Mouse (Mus musculus) MEL (cell line): ENCODE results near the gene Apba2. TPM values are rescaled to one million over a fixed set of nuclear protein-coding genes. Genes with fewer than 3 reads are reported as not detected.

ENCODE experiments used
- DNase-seq: peaks from one replicate; pipeline ENCODE4 v3.0.0; 2011; ENCODE audit warnings: low read depth, low spot score
- H3K27ac ChIP-seq: 2 replicates; pipeline ENCODE4 v1.5.1; 2012; ENCODE audit warnings: low read depth, mild to moderate bottlenecking, control low read depth, low read length, moderate library complexity; ENCODE audit not compliant: control insufficient read depth
- H3K27me3 ChIP-seq, 2 experiments: fragments of 150-350 bp in 1 of 2; sonication (generic) in 1 of 2; 2 replicates each; pipeline ENCODE4 v1.6.1; 2012; ENCODE audit warnings: low read length in 2 of 2, mild to moderate bottlenecking in 2 of 2, improper control_type of control experiment in 1 of 2, moderate library complexity in 1 of 2; ENCODE audit not compliant: insufficient read depth in 2 of 2, control insufficient read depth in 1 of 2
- H3K36me3 ChIP-seq, 2 experiments: 2 replicates each; pipeline ENCODE4 v1.6.1; 2012 to 2014; ENCODE audit warnings: low read length in 2 of 2, improper control_type of control experiment in 1 of 2, inconsistent platforms in 1 of 2, mild to moderate bottlenecking in 1 of 2; ENCODE audit not compliant: insufficient read depth in 2 of 2, control insufficient read depth in 1 of 2
- H3K4me1 ChIP-seq, 2 experiments: fragments of 150-350 bp in 1 of 2; sonication (generic) in 1 of 2; 2 replicates each; pipeline ENCODE4 v1.6.1; 2012; ENCODE audit warnings: low read length in 2 of 2, improper control_type of control experiment in 1 of 2, mild to moderate bottlenecking in 1 of 2; ENCODE audit not compliant: insufficient read depth in 2 of 2, control insufficient read depth in 1 of 2
- H3K4me3 ChIP-seq, 2 experiments: fragments of 150-350 bp in 1 of 2; sonication (generic) in 1 of 2; 2 replicates each; pipeline ENCODE4 v1.5.1; 2012; ENCODE audit warnings: low read depth in 2 of 2, low read length in 2 of 2, mild to moderate bottlenecking in 2 of 2, moderate library complexity in 2 of 2, control low read depth in 1 of 2, improper control_type of control experiment in 1 of 2; ENCODE audit not compliant: control insufficient read depth in 1 of 2, insufficient read depth in 1 of 2
- H3K79me2 ChIP-seq: 2 replicates; pipeline ENCODE4 v1.6.1; 2012; ENCODE audit warnings: mild to moderate bottlenecking, low read length, moderate library complexity; ENCODE audit not compliant: control insufficient read depth, poor library complexity, insufficient read depth
- H3K9ac ChIP-seq: 2 replicates; pipeline ENCODE4 v1.6.1; 2012; ENCODE audit warnings: low read depth, mild to moderate bottlenecking, control low read depth, low read length, moderate library complexity; ENCODE audit not compliant: control insufficient read depth, poor library complexity, severe bottlenecking
- H3K9me3 ChIP-seq: fragments of 150-350 bp; sonication (generic); replicated peaks from 2 replicates; pipeline ENCODE4 v1.6.1; 2012; ENCODE audit warnings: mild to moderate bottlenecking, low read length, improper control_type of control experiment, moderate library complexity; ENCODE audit not compliant: insufficient read depth
- BHLHE40 ChIP-seq: IDR thresholded peaks from 2 replicates; pipeline ENCODE4 v1.6.1; 2012; ENCODE audit warnings: low read depth, mild to moderate bottlenecking, inconsistent platforms, low read length, improper control_type of control experiment, borderline replicate concordance
- CHD1 ChIP-seq: IDR thresholded peaks from 2 replicates; pipeline ENCODE4 v1.6.1; 2012; ENCODE audit warnings: low read depth, mild to moderate bottlenecking, inconsistent platforms, low read length, improper control_type of control experiment
- CHD2 ChIP-seq: IDR thresholded peaks from 2 replicates; pipeline ENCODE4 v1.6.1; 2011; ENCODE audit warnings: low read length, improper control_type of control experiment
- CTCF ChIP-seq, 3 experiments: IDR thresholded peaks in 2 of 3; conservative IDR thresholded peaks in 1 of 3; 2 replicates each; pipeline ENCODE4 v1.5.1; 2011 to 2012; ENCODE audit warnings: low read length in 3 of 3, low read depth in 2 of 3, mild to moderate bottlenecking in 2 of 3, improper control_type of control experiment in 1 of 3, inconsistent platforms in 1 of 3, mixed read lengths in 1 of 3, moderate library complexity in 1 of 3; ENCODE audit not compliant: control insufficient read depth in 1 of 3, insufficient read depth in 1 of 3, poor library complexity in 1 of 3, severe bottlenecking in 1 of 3
- E2F4 ChIP-seq: IDR thresholded peaks from 2 replicates; pipeline ENCODE4 v1.6.1; 2011; ENCODE audit warnings: low read depth, low read length, improper control_type of control experiment, borderline replicate concordance
- ELF1 ChIP-seq: IDR thresholded peaks from 2 replicates; pipeline ENCODE4 v1.6.1; 2014; ENCODE audit warnings: low read depth, mild to moderate bottlenecking, inconsistent platforms, low read length, improper control_type of control experiment, moderate library complexity
- ETS1 ChIP-seq: IDR thresholded peaks from 2 replicates; pipeline ENCODE4 v1.6.1; 2012; ENCODE audit warnings: low read depth, mild to moderate bottlenecking, inconsistent platforms, low read length, improper control_type of control experiment, moderate library complexity
- GABPA ChIP-seq: IDR thresholded peaks from 2 replicates; pipeline ENCODE4 v1.6.1; 2012; ENCODE audit warnings: low read depth, mild to moderate bottlenecking, inconsistent platforms, low read length, improper control_type of control experiment, moderate library complexity
- GATA1 ChIP-seq: IDR thresholded peaks from 2 replicates; pipeline ENCODE4 v1.6.1; 2011; ENCODE audit warnings: low read depth, low read length, improper control_type of control experiment
- JUND ChIP-seq: IDR thresholded peaks from 2 replicates; pipeline ENCODE4 v1.6.1; 2011; ENCODE audit warnings: low read depth, mild to moderate bottlenecking, improper control_type of control experiment, low read length
- MAX ChIP-seq: IDR thresholded peaks from 2 replicates; pipeline ENCODE4 v1.6.1; 2011; ENCODE audit warnings: low read length, improper control_type of control experiment
- POLR2A ChIP-seq, 2 experiments: IDR thresholded peaks; 2 replicates each; pipeline ENCODE4 v1.6.1; 2011 to 2012; ENCODE audit warnings: low read length in 2 of 2, mild to moderate bottlenecking in 2 of 2, control low read depth in 1 of 2, improper control_type of control experiment in 1 of 2, low read depth in 1 of 2, moderate library complexity in 1 of 2; ENCODE audit not compliant: control insufficient read depth in 1 of 2, insufficient read depth in 1 of 2, poor library complexity in 1 of 2
- POLR2AphosphoS2 ChIP-seq: IDR thresholded peaks from 2 replicates; pipeline ENCODE4 v1.6.1; 2011; ENCODE audit warnings: low read length, improper control_type of control experiment
- POLR2AphosphoS5 ChIP-seq: IDR thresholded peaks from 2 replicates; pipeline ENCODE4 v1.6.1; 2012; ENCODE audit warnings: low read depth, borderline replicate concordance, mild to moderate bottlenecking, inconsistent platforms, low read length, moderate library complexity, mixed read lengths
- RAD21 ChIP-seq: IDR thresholded peaks from 2 replicates; pipeline ENCODE4 v1.6.1; 2011; ENCODE audit warnings: mild to moderate bottlenecking, low read depth, low read length, improper control_type of control experiment
- RCOR1 ChIP-seq: IDR thresholded peaks from 2 replicates; pipeline ENCODE4 v1.6.1; 2012; ENCODE audit warnings: low read depth, mild to moderate bottlenecking, inconsistent platforms, low read length, improper control_type of control experiment
- SIN3A ChIP-seq: IDR thresholded peaks from 2 replicates; pipeline ENCODE4 v1.6.1; 2012; ENCODE audit warnings: low read length, improper control_type of control experiment, inconsistent platforms
- SMC3 ChIP-seq: IDR thresholded peaks from 2 replicates; pipeline ENCODE4 v1.6.1; 2011; ENCODE audit warnings: low read depth, low read length, improper control_type of control experiment
- TAL1 ChIP-seq: IDR thresholded peaks from 2 replicates; pipeline ENCODE4 v1.6.1; 2012; ENCODE audit warnings: mild to moderate bottlenecking, inconsistent platforms, low read length, moderate library complexity, mixed read lengths
- TCF12 ChIP-seq: IDR thresholded peaks from 2 replicates; pipeline ENCODE4 v1.6.1; 2014; ENCODE audit warnings: low read depth, mild to moderate bottlenecking, inconsistent platforms, low read length, improper control_type of control experiment, moderate library complexity
- USF1 ChIP-seq: IDR thresholded peaks from 2 replicates; pipeline ENCODE4 v1.6.1; 2014; ENCODE audit warnings: low read depth, mild to moderate bottlenecking, inconsistent platforms, low read length, improper control_type of control experiment, moderate library complexity
- USF2 ChIP-seq, 2 experiments: IDR thresholded peaks; 2 replicates each; pipeline ENCODE4 v1.6.1; 2011 to 2012; ENCODE audit warnings: improper control_type of control experiment in 2 of 2, low read length in 2 of 2, borderline replicate concordance in 1 of 2, inconsistent platforms in 1 of 2, low read depth in 1 of 2, mild to moderate bottlenecking in 1 of 2; ENCODE audit not compliant: insufficient read depth in 1 of 2
- ZKSCAN1 ChIP-seq: IDR thresholded peaks from 2 replicates; pipeline ENCODE4 v1.6.1; 2012; ENCODE audit warnings: low read depth, mild to moderate bottlenecking, inconsistent platforms, low read length, improper control_type of control experiment, moderate library complexity
- polyA plus RNA-seq, 2 experiments: library from polyadenylated mRNA; stranded (reverse) in 1 of 2; unstranded in 1 of 2; fragments of >175 nt in 1 of 2; fragments of >200 nt in 1 of 2; gene quantifications; 2 replicates each; pipeline versions ENCODE4 v1.2.1 to v1.2.4; 2012; ENCODE audit warnings: low replicate concordance in 2 of 2, low read depth in 1 of 2; ENCODE audit not compliant: insufficient read length in 2 of 2, insufficient read depth in 1 of 2, missing spikeins in 1 of 2
- total RNA-seq: library from RNA; depleted of rRNA; stranded (reverse); fragments of 300-350 nt; gene quantifications from 2 replicates; pipeline ENCODE4 v1.2.3, GENCODE M21; 2012

The Apba2 gene
- total and polyA plus RNA-seq, 3 experiments: not detected

- H3K27me3 ChIP-seq: no peaks in the 10 kb centered on the region
- TF ChIP-seq USF2 (IDR thresholded peaks at IDR 0.05; ENCODE audit: borderline replicate concordance in 1 of 2, insufficient read depth in 1 of 2, low read depth in 1 of 2, low read length in 2 of 2) (no peak), CTCF (IDR thresholded peaks at IDR 0.05 in 2 of 3, conservative IDR thresholded peaks at IDR 0.05 in 1 of 3; ENCODE audit: control insufficient read depth in 1 of 3, insufficient read depth in 1 of 3, low read depth in 2 of 3, low read length in 3 of 3, poor library complexity in 1 of 3, severe bottlenecking in 1 of 3) (no peak), TAL1 (no peak), TCF12 (no peak), RCOR1 (no peak), RAD21 (no peak), USF1 (no peak), MAX (no peak), POLR2A (IDR thresholded peaks at IDR 0.05; ENCODE audit: control insufficient read depth in 1 of 2, insufficient read depth in 1 of 2, low read depth in 1 of 2, low read length in 2 of 2, poor library complexity in 1 of 2) (no peak), CHD1 (no peak), POLR2AphosphoS5 (no peak)
- TF ChIP-seq, all 39 proteins: peak for 0
Measured at GRCm38 (mm10) chr7:64724409-64724808, 222.9 kb downstream of the Apba2 start.

GRCm38 (mm10) chr7:64725967-64726695, 224.6 kb downstream of the Apba2 start:
- no peaks in the 10 kb centered on the region for H3K36me3 ChIP-seq
- TF ChIP-seq E2F4 (no peak), TAL1 (no peak), RCOR1 (no peak), POLR2AphosphoS5 (no peak), JUND (no peak), CHD2 (no peak), SIN3A (no peak), GATA1 (no peak), CHD1 (no peak), POLR2AphosphoS2 (no peak), BHLHE40 (no peak), GABPA (no peak), USF1 (no peak), ZKSCAN1 (no peak), CTCF (IDR thresholded peaks at IDR 0.05 in 2 of 3, conservative IDR thresholded peaks at IDR 0.05 in 1 of 3; ENCODE audit: control insufficient read depth in 1 of 3, insufficient read depth in 1 of 3, low read depth in 2 of 3, low read length in 3 of 3, poor library complexity in 1 of 3, severe bottlenecking in 1 of 3) (no peak), POLR2A (IDR thresholded peaks at IDR 0.05; ENCODE audit: control insufficient read depth in 1 of 2, insufficient read depth in 1 of 2, low read depth in 1 of 2, low read length in 2 of 2, poor library complexity in 1 of 2) (no peak), SMC3 (no peak), USF2 (IDR thresholded peaks at IDR 0.05; ENCODE audit: borderline replicate concordance in 1 of 2, insufficient read depth in 1 of 2, low read depth in 1 of 2, low read length in 2 of 2) (no peak), ETS1 (no peak), ELF1 (no peak)
- TF ChIP-seq, all 39 proteins: peak for 0
- no peaks in the 10 kb centered on the region for H3K79me2 ChIP-seq
- DNase-seq: no peak
- no peaks in the 10 kb centered on the region for H3K9me3 ChIP-seq
- no peak overlapping the region for H3K27ac ChIP-seq
- no peak overlapping the region for H3K9ac ChIP-seq
- H3K27me3 ChIP-seq: no peaks in the 10 kb centered on the region
- H3K4me1 ChIP-seq: no peaks in the 10 kb centered on the region
- no peak overlapping the region for H3K4me3 ChIP-seq

More at GRCm38 (mm10) chr7:64724409-64724808, 222.9 kb downstream of the Apba2 start:
- H3K4me1 ChIP-seq: no peaks in the 10 kb centered on the region
- H3K9ac ChIP-seq: no peak overlapping the region
- no peak overlapping the region for H3K27ac ChIP-seq
- no peak for DNase-seq
- no peak overlapping the region for H3K4me3 ChIP-seq
- no peaks in the 10 kb centered on the region for H3K36me3 ChIP-seq
- no peaks in the 10 kb centered on the region for H3K9me3 ChIP-seq
- no peaks in the 10 kb centered on the region for H3K79me2 ChIP-seq
